ENCODE assay signal across 28 mouse cellular contexts in the genomic region with DNA sequence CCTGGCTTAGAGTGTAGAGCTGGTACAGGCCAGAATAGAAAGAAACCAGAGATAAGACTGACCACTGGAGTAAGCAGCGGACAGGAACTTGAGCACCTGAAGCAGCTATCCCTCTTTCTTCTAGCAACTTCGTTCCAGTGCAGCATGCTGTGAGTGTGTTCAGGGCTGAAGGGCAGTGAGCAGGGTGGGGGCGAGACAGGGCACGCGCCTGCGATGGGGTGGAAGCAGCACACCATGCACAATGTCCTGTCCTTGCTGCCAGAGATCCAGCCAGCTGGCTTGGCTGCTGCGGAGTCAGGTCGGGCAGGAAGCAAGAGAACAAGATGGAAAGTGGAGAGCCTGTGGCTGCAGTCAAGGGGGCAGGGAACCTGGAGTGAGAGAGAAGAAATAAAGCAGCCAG. TPM values are rescaled to one million over a fixed set of nuclear protein-coding genes. Genes with fewer than 3 reads are reported as not detected.
A peak's percentile ranks its signal among the peaks of the same experiment; 100 is the strongest.
DNase-seq lines count a peak whose midpoint lies in the region; ATAC-seq lines count a peak whose summit lies in the region.
"Had no signal": no experiment of that assay in that cellular context is flagged by ENCODE, and none has a peak within 500 bp of the region (broad histone marks: within the 10 kb centered on the region; RNA-seq: fewer than 3 reads in every experiment).

No protein-coding gene starts in this region.

- no peak for ATAC-seq in megakaryocyte, adult 5-6 weeks (ENCODE audit: poor library complexity, severe bottlenecking)
- ATAC-seq: activated CD4-positive, CD25-positive, alpha-beta regulatory T cell, adult 4 months; CD4-positive, CD25-positive, alpha-beta regulatory T cell, adult 4 months; forebrain, embryonic 14.5 days; forebrain, embryonic 16.5 days; Patski had no signal

- peaks cover 17% of the 10 kb centered on the region for H3K9me3 ChIP-seq in megakaryocyte, embryonic 14.5 days
- H3K9me3 ChIP-seq: embryonic facial prominence, embryonic 13.5 days; embryonic facial prominence, embryonic 15.5 days; forebrain, embryonic 10.5 days; forebrain, embryonic 12.5 days had no signal

- no peaks in the 10 kb centered on the region for H3K36me3 ChIP-seq in megakaryocyte, embryonic 14.5 days (replicated peaks; ENCODE audit: low read length)
- H3K36me3 ChIP-seq: embryonic facial prominence, embryonic 13.5 days; embryonic facial prominence, embryonic 15.5 days; forebrain, embryonic 10.5 days; forebrain, embryonic 12.5 days; G1E had no signal

- peak overlapping the region; percentile 64 for H3K4me3 ChIP-seq in megakaryocyte, embryonic 14.5 days (replicated peaks)
- H3K4me3 ChIP-seq: embryonic facial prominence, embryonic 13.5 days; embryonic facial prominence, embryonic 15.5 days; erythroblast, embryonic 14.5 days; forebrain, embryonic 10.5 days; forebrain, embryonic 12.5 days had no signal

- DNase-seq in heart, adult 11 months, result peak; percentile 74
- DNase-seq in heart, postnatal 10 days, result no peak
- DNase-seq in embryo, embryonic 10.5 days (ENCODE audit: low spot score), result no peak
- DNase-seq: adrenal gland, adult 8-10 months; adrenal gland, postnatal 14 days; adrenal gland, postnatal 36 days; B cell, adult 2 months; cerebellum, adult 11 months; cerebellum, adult 18-20 months; cerebellum, adult 8-10 months; cerebellum, adult 9-11 months; cerebellum, postnatal 25 days; embryo, embryonic 11 days had no signal

- no peaks in the 10 kb centered on the region for H3K27me3 ChIP-seq in megakaryocyte, embryonic 14.5 days (replicated peaks)
- H3K27me3 ChIP-seq: CH12.LX; embryonic facial prominence, embryonic 13.5 days; embryonic facial prominence, embryonic 15.5 days; forebrain, embryonic 12.5 days; Patski had no signal

- no peaks in the 10 kb centered on the region for H3K4me1 ChIP-seq in megakaryocyte, embryonic 14.5 days
- H3K4me1 ChIP-seq: embryonic facial prominence, embryonic 13.5 days; embryonic facial prominence, embryonic 15.5 days; forebrain, embryonic 10.5 days; forebrain, embryonic 12.5 days had no signal

- intact Hi-C loops in heart, postnatal 10 days (cut with DNase I), result no loop called here

RNA-seq across cellular contexts. Expression of gene Slc5a7, which starts 59.4 kb away (rescaled TPM):
- total RNA-seq in heart, postnatal 10 days (2021), result under 1 TPM; 0.17 to 0.27 TPM
- polyA plus RNA-seq in megakaryocyte, embryonic 14.5 days (2012; ENCODE audit: insufficient read depth, low replicate concordance), result not detected in 2 replicates
- not detected in 2 replicates for total RNA-seq in megakaryocyte, adult 5-6 weeks (2015)
- not detected in 2 replicates for total RNA-seq in megakaryocyte, adult 5-6 weeks (2017)
- total RNA-seq: adrenal gland, adult 18-20 months; adrenal gland, postnatal 14 days; CH12.LX had no signal
- polyA plus RNA-seq: activated CD4-positive, CD25-positive, alpha-beta regulatory T cell, adult 4 months; CD4-positive, CD25-positive, alpha-beta regulatory T cell, adult 4 months; erythroblast, embryonic 14.5 days; G1E; Patski had no signal
